Mouse (Mus musculus): ENCODE measurements around the gene Lrfn1. TPM values are rescaled to one million over a fixed set of nuclear protein-coding genes. Genes with fewer than 3 reads are reported as not detected.

The Lrfn1 gene
- polyA plus RNA-seq, 1 experiment: 2.7 TPM

DNA sequence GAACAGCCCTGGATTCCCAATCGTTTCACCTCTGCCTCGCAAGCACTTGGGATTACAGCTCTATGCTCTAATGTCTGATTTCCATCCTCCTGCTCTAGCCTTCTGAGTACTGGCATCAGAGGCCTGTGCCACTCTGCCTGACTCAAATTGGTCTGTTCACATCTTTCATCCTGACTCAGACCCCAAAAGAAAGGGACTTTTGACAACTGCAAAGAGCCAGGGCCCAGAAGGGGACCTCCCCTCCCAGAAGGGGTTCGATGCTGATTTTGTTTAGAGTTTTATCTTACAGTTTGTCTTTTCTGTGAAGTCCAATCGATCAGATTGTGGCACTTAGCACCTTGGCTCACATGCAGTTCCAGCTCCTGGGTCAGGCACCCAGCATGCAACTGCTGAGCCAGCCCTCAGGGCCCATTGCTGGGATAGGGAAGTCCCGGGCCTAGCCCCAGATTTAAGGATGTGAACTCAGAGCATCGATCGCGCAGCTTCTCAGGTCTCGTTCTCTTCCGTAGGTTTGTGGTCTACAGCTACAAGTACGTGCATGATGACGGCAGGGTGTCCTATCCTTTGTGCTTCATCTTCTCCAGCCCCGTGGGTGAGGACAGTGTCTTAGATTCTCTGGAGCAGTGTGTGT lies 7.3 kb upstream of the Lrfn1 start:
- Histone ChIP-seq H3K27ac (ENCODE audit: insufficient read depth, low read length) (peak overlapping the region; percentile 41; the same call in 1 of the 2 replicates), H3K36me3 (ENCODE audit: control insufficient read depth, insufficient read depth, low read length) (peaks cover 5% of the 10 kb centered on the region), H3K27me3 (ENCODE audit: control insufficient read depth, insufficient read depth, low read length) (no peaks in the 10 kb centered on the region), H3K4me1 (ENCODE audit: control insufficient read depth, insufficient read depth, insufficient read length) (peaks cover 3% of the 10 kb centered on the region; the same call in 1 of the 2 replicates), H3K4me3 (ENCODE audit: extremely low read depth, insufficient read depth, insufficient read length) (no peak overlapping the region)
- no peak for TF ChIP-seq POLR2A (IDR thresholded peaks at IDR 0.05; ENCODE audit: low read depth, low read length)
- TF ChIP-seq CTCF (IDR thresholded peaks at IDR 0.05; ENCODE audit: extremely low read depth, insufficient read depth, insufficient read length, insufficient replicate concordance): no peak
- DNase-seq (ENCODE audit: low read depth in 1 of 2, low spot score in 2 of 2): no peak
- WGBS: 61% methylated on average over 13 of the region's 13 CpGs

DNA sequence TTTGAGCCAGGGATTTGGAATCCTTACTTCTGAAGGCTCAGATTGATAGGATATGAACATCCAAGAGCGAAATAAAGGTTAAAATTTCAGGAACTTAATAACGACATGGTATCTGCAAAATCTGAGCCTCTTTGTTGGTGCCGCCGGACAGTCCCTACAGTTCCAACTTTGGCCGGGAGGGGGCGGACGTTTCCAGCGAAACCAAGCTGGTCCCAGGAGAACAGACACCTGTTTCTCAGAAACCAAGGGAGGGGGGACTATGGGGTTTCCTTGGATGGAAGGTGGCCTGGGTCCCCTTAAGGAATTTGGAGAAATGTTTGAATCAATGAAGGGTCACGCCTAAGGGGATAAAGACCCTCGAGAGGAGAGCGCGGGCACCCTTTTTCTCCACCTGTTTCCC lies 5.3 kb upstream of the Lrfn1 start:
- peak in 1 of 2 experiments; percentile 79 for DNase-seq (ENCODE audit: low read depth in 1 of 2, low spot score in 2 of 2)
- TF ChIP-seq CTCF (IDR thresholded peaks at IDR 0.05; ENCODE audit: extremely low read depth, insufficient read depth, insufficient read length, insufficient replicate concordance): peak; percentile 93
- TF ChIP-seq POLR2A (IDR thresholded peaks at IDR 0.05; ENCODE audit: low read depth, low read length): no peak
- Histone ChIP-seq H3K4me3 (ENCODE audit: extremely low read depth, insufficient read depth, insufficient read length) (no peak overlapping the region), H3K27ac (ENCODE audit: insufficient read depth, low read length) (no peak overlapping the region), H3K27me3 (ENCODE audit: control insufficient read depth, insufficient read depth, low read length) (no peaks in the 10 kb centered on the region), H3K4me1 (ENCODE audit: control insufficient read depth, insufficient read depth, insufficient read length) (peaks cover 3% of the 10 kb centered on the region; the same call in 1 of the 2 replicates), H3K36me3 (ENCODE audit: control insufficient read depth, insufficient read depth, low read length) (peaks cover 5% of the 10 kb centered on the region)
- WGBS: 32% methylated on average over 12 of the region's 12 CpGs

DNA sequence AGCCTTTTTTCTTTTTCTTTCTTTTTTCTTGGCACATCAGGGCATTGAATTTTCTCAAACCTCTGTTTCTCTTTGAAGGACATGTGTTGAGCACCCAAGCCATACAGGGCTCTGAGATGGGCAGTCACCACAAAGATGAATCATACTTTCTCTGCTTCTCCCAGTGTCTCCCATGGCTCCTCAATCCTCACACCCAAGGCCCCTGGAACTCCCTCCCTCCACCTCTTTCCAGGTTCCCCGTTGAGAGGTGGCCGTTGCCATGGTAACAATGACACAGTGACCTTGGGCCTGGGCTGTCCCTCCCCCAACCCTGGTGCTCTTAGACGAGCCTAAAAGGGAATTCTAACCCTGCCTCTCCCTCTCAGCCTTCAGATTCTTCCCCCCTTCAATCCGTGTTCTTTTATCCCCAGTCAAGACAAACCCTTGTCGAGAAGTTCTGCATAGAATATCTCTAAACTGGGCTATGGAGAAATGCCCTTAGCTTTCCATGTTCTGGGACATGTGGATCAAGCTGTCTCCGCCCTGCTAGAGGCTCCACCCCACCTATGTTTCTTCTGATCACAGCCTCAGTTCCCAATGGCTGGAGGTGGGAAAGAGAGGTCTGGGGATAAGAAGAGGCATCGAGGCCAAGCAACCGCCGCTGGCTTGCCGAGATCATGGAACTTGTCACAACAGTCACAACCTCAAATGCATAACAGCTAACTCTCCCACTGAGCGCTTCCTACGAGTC lies 4.5 kb upstream of the Lrfn1 start:
- Histone ChIP-seq H3K4me1 (ENCODE audit: control insufficient read depth, insufficient read depth, insufficient read length) (peaks cover 3% of the 10 kb centered on the region), H3K27me3 (ENCODE audit: control insufficient read depth, insufficient read depth, low read length) (peaks cover 5% of the 10 kb centered on the region), H3K4me3 (ENCODE audit: extremely low read depth, insufficient read depth, insufficient read length) (no peak overlapping the region), H3K27ac (ENCODE audit: insufficient read depth, low read length) (no peak overlapping the region), H3K36me3 (ENCODE audit: control insufficient read depth, insufficient read depth, low read length) (peaks cover 5% of the 10 kb centered on the region)
- TF ChIP-seq CTCF (IDR thresholded peaks at IDR 0.05; ENCODE audit: extremely low read depth, insufficient read depth, insufficient read length, insufficient replicate concordance): no peak
- no peak for TF ChIP-seq POLR2A (IDR thresholded peaks at IDR 0.05; ENCODE audit: low read depth, low read length)
- no peak for DNase-seq (ENCODE audit: low read depth in 1 of 2, low spot score in 2 of 2)
- WGBS: 84% methylated on average over 12 of the region's 12 CpGs

DNA sequence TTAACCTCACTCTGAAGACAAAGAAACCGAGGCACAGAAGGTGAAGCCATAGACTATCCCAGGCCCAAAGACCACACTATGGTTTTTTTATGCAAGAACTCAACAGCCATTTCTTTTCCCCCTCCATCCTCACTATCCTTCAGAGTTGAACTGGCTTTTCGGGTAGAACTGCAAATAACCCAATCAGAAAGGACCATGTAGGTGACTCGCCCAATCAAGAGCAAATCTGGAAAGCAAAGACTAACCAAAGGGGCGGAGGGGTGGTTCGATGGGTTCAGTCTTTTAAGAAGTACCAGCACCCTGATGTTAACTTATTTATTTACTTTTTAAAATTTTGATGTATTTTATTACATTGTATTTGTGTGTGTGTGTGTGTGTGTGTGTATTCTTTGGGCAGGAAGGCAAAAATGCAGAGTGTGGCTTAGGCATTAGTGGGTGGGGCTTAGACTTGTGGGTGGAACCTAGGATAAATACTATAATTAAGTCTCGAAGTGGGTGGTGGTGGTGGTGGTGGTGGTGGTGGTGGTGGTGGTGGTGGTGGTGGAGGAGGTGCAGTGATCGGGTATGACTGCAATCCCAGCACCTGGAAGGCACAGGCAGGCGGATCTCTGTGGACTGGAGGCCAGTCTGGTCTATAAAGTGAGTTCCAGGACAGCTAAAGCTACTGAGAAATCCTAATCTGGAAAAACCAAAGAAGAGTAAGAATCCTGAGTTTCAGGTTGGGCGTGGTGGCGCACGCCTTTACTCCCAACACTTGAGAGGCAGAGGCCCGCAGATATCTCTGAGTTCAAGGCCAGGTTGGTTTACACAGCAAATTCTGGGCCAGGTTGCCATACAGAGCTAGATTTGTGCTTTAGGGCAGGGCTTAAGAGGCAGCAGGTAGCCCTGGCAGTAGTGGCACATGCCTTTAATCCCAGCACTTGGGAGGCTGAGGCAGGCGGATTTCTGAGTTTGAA lies 3.6 kb upstream of the Lrfn1 start:
- Histone ChIP-seq H3K27me3 (ENCODE audit: control insufficient read depth, insufficient read depth, low read length) (peaks cover 5% of the 10 kb centered on the region), H3K36me3 (ENCODE audit: control insufficient read depth, insufficient read depth, low read length) (peaks cover 5% of the 10 kb centered on the region), H3K4me1 (ENCODE audit: control insufficient read depth, insufficient read depth, insufficient read length) (peaks cover 6% of the 10 kb centered on the region), H3K4me3 (ENCODE audit: extremely low read depth, insufficient read depth, insufficient read length) (no peak overlapping the region), H3K27ac (ENCODE audit: insufficient read depth, low read length) (no peak overlapping the region)
- no peak for DNase-seq (ENCODE audit: low read depth in 1 of 2, low spot score in 2 of 2)
- TF ChIP-seq POLR2A (IDR thresholded peaks at IDR 0.05; ENCODE audit: low read depth, low read length) (no peak), CTCF (IDR thresholded peaks at IDR 0.05; ENCODE audit: extremely low read depth, insufficient read depth, insufficient read length, insufficient replicate concordance) (no peak)
- 79% methylated on average over 13 of the region's 13 CpGs for WGBS

DNA sequence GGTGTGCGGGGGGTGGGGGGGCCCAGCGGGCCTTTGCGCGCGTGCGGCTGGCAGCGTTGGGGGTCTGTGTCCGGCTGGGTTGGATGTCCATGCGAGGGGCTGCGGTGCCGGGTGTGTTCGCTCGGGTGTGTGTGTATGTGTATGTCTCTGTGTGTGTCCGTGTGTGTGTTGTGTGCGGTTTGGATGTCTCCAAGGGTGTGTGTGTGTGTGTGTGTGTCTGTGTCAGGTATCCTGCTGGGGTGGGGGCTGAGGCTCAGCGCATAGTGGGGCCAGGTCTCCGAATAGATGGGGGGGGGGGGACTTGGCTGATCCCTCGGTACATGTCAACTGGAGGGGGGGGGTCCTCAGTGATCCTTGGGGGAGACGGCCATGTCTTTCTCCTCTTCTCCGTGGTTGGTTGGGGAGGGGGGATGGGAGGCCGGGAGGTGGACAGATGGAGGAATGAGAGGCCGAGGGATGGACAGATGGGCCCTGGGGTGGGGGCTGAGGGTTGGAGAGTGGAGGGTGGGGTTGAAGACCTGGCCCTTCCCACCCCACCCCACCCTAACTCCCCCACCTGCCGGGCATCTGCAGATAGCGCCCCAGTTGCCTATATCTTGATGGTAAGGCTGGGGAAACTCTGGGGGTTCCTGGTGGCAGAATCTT lies 703 bp downstream of the Lrfn1 start:
- H3K27ac ChIP-seq (ENCODE audit: insufficient read depth, low read length): no peak overlapping the region
- H3K36me3 ChIP-seq (ENCODE audit: control insufficient read depth, insufficient read depth, low read length): peaks cover 2% of the 10 kb centered on the region; the same call in 1 of the 2 replicates
- DNase-seq (ENCODE audit: low read depth in 1 of 2, low spot score in 2 of 2): no peak
- no peak for TF ChIP-seq POLR2A (IDR thresholded peaks at IDR 0.05; ENCODE audit: low read depth, low read length)
- no peak for TF ChIP-seq CTCF (IDR thresholded peaks at IDR 0.05; ENCODE audit: extremely low read depth, insufficient read depth, insufficient read length, insufficient replicate concordance)
- H3K4me1 ChIP-seq (ENCODE audit: control insufficient read depth, insufficient read depth, insufficient read length): peaks cover 6% of the 10 kb centered on the region
- peaks cover 5% of the 10 kb centered on the region for H3K27me3 ChIP-seq (ENCODE audit: control insufficient read depth, insufficient read depth, low read length)
- H3K4me3 ChIP-seq (ENCODE audit: extremely low read depth, insufficient read depth, insufficient read length): peak overlapping the region; percentile 55
- 8% methylated on average over 23 of the region's 24 CpGs for WGBS

DNA sequence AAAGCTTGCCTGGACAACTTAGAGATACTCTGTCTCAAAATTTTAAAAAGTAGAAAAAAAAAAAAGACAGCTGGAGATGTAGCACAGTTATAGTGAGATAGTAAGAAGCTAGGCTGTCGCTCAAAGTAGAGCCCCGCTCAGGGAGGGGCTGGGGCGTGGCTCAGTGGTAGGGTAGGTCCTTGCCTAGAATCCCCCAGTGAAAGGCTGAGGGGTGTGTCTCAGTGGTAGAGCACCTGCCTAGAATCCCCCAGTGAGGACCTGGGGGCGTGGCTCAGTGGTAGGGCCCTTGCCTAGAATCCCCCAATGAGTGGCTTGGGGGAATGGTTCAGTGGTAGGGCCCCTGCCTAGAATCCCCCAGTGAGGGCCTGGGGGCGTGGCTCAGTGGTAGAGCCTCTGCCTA lies 8.6 kb downstream of the Lrfn1 start:
- H3K27ac ChIP-seq (ENCODE audit: insufficient read depth, low read length): no peak overlapping the region
- H3K4me3 ChIP-seq (ENCODE audit: extremely low read depth, insufficient read depth, insufficient read length): no peak overlapping the region
- H3K36me3 ChIP-seq (ENCODE audit: control insufficient read depth, insufficient read depth, low read length): no peaks in the 10 kb centered on the region
- H3K27me3 ChIP-seq (ENCODE audit: control insufficient read depth, insufficient read depth, low read length): no peaks in the 10 kb centered on the region
- TF ChIP-seq POLR2A (IDR thresholded peaks at IDR 0.05; ENCODE audit: low read depth, low read length): no peak
- no peak for TF ChIP-seq CTCF (IDR thresholded peaks at IDR 0.05; ENCODE audit: extremely low read depth, insufficient read depth, insufficient read length, insufficient replicate concordance)
- 87% methylated on average over 5 of the region's 5 CpGs for WGBS
- no peak for DNase-seq (ENCODE audit: low read depth in 1 of 2, low spot score in 2 of 2)
- no peaks in the 10 kb centered on the region for H3K4me1 ChIP-seq (ENCODE audit: control insufficient read depth, insufficient read depth, insufficient read length)
